Mouse (Mus musculus) liver, adult 2 months (tissue): ENCODE measurements around the gene Car10.

ENCODE experiments used
- CTCF ChIP-seq: fragments of 200-500 bp; IDR thresholded peaks from 2 replicates; pipeline ENCODE4 v1.5.1; 2011; ENCODE audit warnings: low read depth, low read length, control low read depth
- POLR2A ChIP-seq: fragments of 200-500 bp; IDR thresholded peaks from 2 replicates; pipeline ENCODE4 v1.6.1; 2011; ENCODE audit warnings: low read length, control low read depth; ENCODE audit not compliant: insufficient read depth; ENCODE audit errors: extremely low read depth

GRCm38 (mm10) chr11:93123691-93124090 lies 25.9 kb downstream of the Car10 start:
- TF ChIP-seq POLR2A (no peak), CTCF (no peak)
